In genomic region chr3:33142398-33142797, GRCm38 (mm10) we compare ENCODE assay signal across 9 mouse cellular contexts. TPM values are rescaled to one million over a fixed set of nuclear protein-coding genes. Genes with fewer than 3 reads are reported as not detected.
DNase-seq lines count a peak whose midpoint lies in the region; ATAC-seq lines count a peak whose summit lies in the region.
"Had no signal": no experiment of that assay in that cellular context is flagged by ENCODE, and none has a peak within 500 bp of the region (broad histone marks: within the 10 kb centered on the region; RNA-seq: fewer than 3 reads in every experiment).

No protein-coding gene starts in this region.

- WGBS in kidney, embryonic 14.5 days = under 1% methylated on average over 17 of the region's 17 CpGs
- WGBS in neural tube, embryonic 13.5 days = under 1% methylated on average over 17 of the region's 17 CpGs

- peak overlapping the region; percentile 46 for H3K4me3 ChIP-seq in kidney, embryonic 14.5 days (ENCODE audit: low read length)
- H3K4me3 ChIP-seq in neural tube, embryonic 13.5 days = peak overlapping the region; percentile 78

- no peaks in the 10 kb centered on the region for H3K36me3 ChIP-seq in kidney, embryonic 14.5 days (ENCODE audit: control insufficient read depth, insufficient read depth, low read length)
- no peaks in the 10 kb centered on the region for H3K36me3 ChIP-seq in neural tube, embryonic 13.5 days

- DNase-seq in cerebellum, adult 8-10 months = peak; percentile 3
- no peak for DNase-seq in cerebellum, postnatal 14 days
- DNase-seq in retina, postnatal 7 days (ENCODE audit: low read depth, low spot score) = peak; percentile 14
- DNase-seq in retina, postnatal 1 day = no peak
- no peak for DNase-seq in thymus, postnatal 4 days

- H3K9ac ChIP-seq in kidney, embryonic 14.5 days (ENCODE audit: low read depth, low read length) = no peak overlapping the region
- H3K9ac ChIP-seq in neural tube, embryonic 13.5 days = peak overlapping the region; percentile 77

- peak overlapping the region; percentile 79 for H3K4me2 ChIP-seq in kidney, embryonic 14.5 days (replicated peaks; ENCODE audit: low read depth, low read length)
- peak overlapping the region; percentile 89 for H3K4me2 ChIP-seq in neural tube, embryonic 13.5 days

- ATAC-seq in kidney, embryonic 14.5 days (ENCODE audit: low FRiP score, low TSS enrichment) = peak; percentile 54
- peak; percentile 60 for ATAC-seq in neural tube, embryonic 13.5 days (ENCODE audit: low read depth)
- no peak for ATAC-seq in inflammation-experienced regulatory T-cells, adult 6 months

- no peaks in the 10 kb centered on the region for H3K9me3 ChIP-seq in kidney, embryonic 14.5 days (ENCODE audit: control insufficient read depth, low read length)
- H3K9me3 ChIP-seq in neural tube, embryonic 13.5 days = no peaks in the 10 kb centered on the region

- H3K27me3 ChIP-seq in kidney, embryonic 14.5 days (ENCODE audit: control insufficient read depth, insufficient read depth, low read length) = peaks cover 20% of the 10 kb centered on the region
- H3K27me3 ChIP-seq in neural tube, embryonic 13.5 days = peaks cover 18% of the 10 kb centered on the region

- H3K4me1 ChIP-seq in kidney, embryonic 14.5 days (ENCODE audit: control insufficient read depth, insufficient read depth, low read length) = no peaks in the 10 kb centered on the region
- peaks cover 11% of the 10 kb centered on the region; the same call in 1 of the 2 replicates for H3K4me1 ChIP-seq in neural tube, embryonic 13.5 days (replicated peaks)

- H3K27ac ChIP-seq in kidney, embryonic 14.5 days (ENCODE audit: low read depth, low read length) = no peak overlapping the region
- H3K27ac ChIP-seq in neural tube, embryonic 13.5 days (replicated peaks) = no peak overlapping the region; the same call in 1 of the 2 replicates

RNA-seq across cellular contexts. Expression of gene Pex5l, which starts 0.6 kb away (rescaled TPM):
- polyA plus RNA-seq in kidney, embryonic 14.5 days (2014; fragmentation: Nextera tagmentation; extraction: Ambion mirVana) = 0.29 TPM in 1 of 2 replicates, not detected in the other
- polyA plus RNA-seq in neural tube, embryonic 13.5 days (2015; fragmentation: Nextera tagmentation; extraction: Ambion mirVana) = 3.6 and 4.1 TPM in 2 replicates
- polyA plus RNA-seq in inflammation-experienced regulatory T-cells, adult 6 months (2017; shearing (Covaris generic)) = not detected
- polyA plus RNA-seq: C2C12 had no signal

Comparison
In these comparisons a context has a peak if more than half of its experiments do, and no peak if none do; other contexts are left out.
1. DNase-seq: peak in cerebellum, adult 8-10 months (single experiment) and retina, postnatal 7 days (single experiment); none in cerebellum, postnatal 14 days (0 of 2), retina, postnatal 1 day (single experiment) and thymus, postnatal 4 days (single experiment).